Mouse (Mus musculus) limb, embryonic 11.5 days (tissue): ENCODE measurements around the gene Hrh3. TPM values are rescaled to one million over a fixed set of nuclear protein-coding genes. Genes with fewer than 3 reads are reported as not detected.

Experiments
- ATAC-seq: fragments of 200-750 bp; cut with Nextera tagmentation; 2 replicates; pipeline ENCODE4 v1.8.0; 2017; ENCODE audit warnings: low read depth; ENCODE audit not compliant: insufficient number of reproducible peaks, low FRiP score, low TSS enrichment
- DNase-seq: peaks from one replicate; pipeline ENCODE4 v3.0.0-alpha.2; 2015; ENCODE audit warnings: low spot score
- H3K27ac ChIP-seq: fragments of 300-500 bp; sonication (generic); replicated peaks from 2 replicates; pipeline ENCODE4 v1.5.1; 2014; ENCODE audit warnings: low read depth, mild to moderate bottlenecking, low read length
- H3K27me3 ChIP-seq: fragments of 300-500 bp; sonication (generic); 2 replicates; pipeline ENCODE4 v1.6.1; 2014; ENCODE audit warnings: mild to moderate bottlenecking, low read length, mixed read lengths; ENCODE audit not compliant: control insufficient read depth, insufficient read depth
- H3K36me3 ChIP-seq: fragments of 300-500 bp; sonication (generic); 2 replicates; pipeline ENCODE4 v1.6.1; 2014; ENCODE audit warnings: mild to moderate bottlenecking, low read length, moderate library complexity, mixed read lengths; ENCODE audit not compliant: control insufficient read depth, insufficient read depth
- H3K4me1 ChIP-seq: fragments of 300-500 bp; sonication (generic); 2 replicates; pipeline ENCODE4 v1.6.1; 2014; ENCODE audit warnings: low read length, mixed read lengths; ENCODE audit not compliant: control insufficient read depth, insufficient read depth
- H3K4me2 ChIP-seq: fragments of 300-500 bp; sonication (generic); 2 replicates; pipeline ENCODE4 v1.6.1; 2014; ENCODE audit warnings: low read depth, mild to moderate bottlenecking, moderate library complexity; ENCODE audit not compliant: severe bottlenecking
- H3K4me3 ChIP-seq: fragments of 300-500 bp; sonication (generic); 2 replicates; pipeline ENCODE4 v1.5.1; 2014; ENCODE audit warnings: low read depth, low read length
- H3K9ac ChIP-seq: fragments of 300-500 bp; sonication (generic); 2 replicates; pipeline ENCODE4 v1.6.1; 2014; ENCODE audit warnings: mild to moderate bottlenecking, low read length
- H3K9me3 ChIP-seq: fragments of 300-500 bp; sonication (generic); 2 replicates; pipeline ENCODE4 v1.6.1; 2016; ENCODE audit warnings: low read length; ENCODE audit not compliant: control insufficient read depth
- WGBS: fragments of 180-500 bp; shearing (Covaris S2); extraction: QIAGEN DNeasy Blood & Tissue Kit; methylation state at CpG from one replicate; pipeline ENCODE4 v1.1.7; 2014; 5-methylcytosine and 5-hydroxymethylcytosine counted together
- polyA plus RNA-seq: library from polyadenylated mRNA; unstranded; fragments of >200 nt; fragmentation: Nextera tagmentation; extraction: Ambion mirVana; gene quantifications from 2 replicates; pipeline ENCODE4 v1.2.1, GENCODE M21; 2014

Hrh3 gene
- polyA plus RNA-seq, 1 experiment from 2014 or later = 0.12 TPM

DNA sequence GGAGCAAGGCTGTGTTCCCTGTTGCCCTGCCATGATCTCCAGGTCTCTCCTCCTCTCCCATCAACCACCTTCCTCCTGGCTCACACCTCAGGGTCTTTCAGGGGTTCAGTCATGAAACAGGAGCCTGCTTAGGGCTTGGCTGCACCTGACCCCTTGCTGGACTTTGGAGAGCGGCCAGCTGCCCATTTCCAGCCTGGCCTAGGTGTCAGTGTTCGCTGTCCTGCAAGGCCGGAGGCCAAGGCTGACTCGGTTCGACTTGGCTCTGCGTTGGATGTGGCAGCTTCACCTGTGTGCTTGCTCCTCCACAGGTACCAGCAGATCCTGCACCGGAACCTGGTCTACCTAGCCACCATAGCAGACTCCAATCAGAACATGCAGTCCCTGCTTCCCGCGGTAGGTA is 51.3 kb downstream of the Hrh3 start:
- ATAC-seq (no peak), DNase-seq (no peak)
- Histone ChIP-seq H3K4me3 (no peak overlapping the region), H3K27me3 (no peaks in the 10 kb centered on the region), H3K4me2 (no peak overlapping the region), H3K9ac (no peak overlapping the region), H3K36me3 (peaks cover 17% of the 10 kb centered on the region; the same call in 1 of the 2 replicates), H3K9me3 (no peaks in the 10 kb centered on the region), H3K27ac (no peak overlapping the region), H3K4me1 (no peaks in the 10 kb centered on the region)
- 95% methylated on average over 9 of the region's 9 CpGs for WGBS

DNA sequence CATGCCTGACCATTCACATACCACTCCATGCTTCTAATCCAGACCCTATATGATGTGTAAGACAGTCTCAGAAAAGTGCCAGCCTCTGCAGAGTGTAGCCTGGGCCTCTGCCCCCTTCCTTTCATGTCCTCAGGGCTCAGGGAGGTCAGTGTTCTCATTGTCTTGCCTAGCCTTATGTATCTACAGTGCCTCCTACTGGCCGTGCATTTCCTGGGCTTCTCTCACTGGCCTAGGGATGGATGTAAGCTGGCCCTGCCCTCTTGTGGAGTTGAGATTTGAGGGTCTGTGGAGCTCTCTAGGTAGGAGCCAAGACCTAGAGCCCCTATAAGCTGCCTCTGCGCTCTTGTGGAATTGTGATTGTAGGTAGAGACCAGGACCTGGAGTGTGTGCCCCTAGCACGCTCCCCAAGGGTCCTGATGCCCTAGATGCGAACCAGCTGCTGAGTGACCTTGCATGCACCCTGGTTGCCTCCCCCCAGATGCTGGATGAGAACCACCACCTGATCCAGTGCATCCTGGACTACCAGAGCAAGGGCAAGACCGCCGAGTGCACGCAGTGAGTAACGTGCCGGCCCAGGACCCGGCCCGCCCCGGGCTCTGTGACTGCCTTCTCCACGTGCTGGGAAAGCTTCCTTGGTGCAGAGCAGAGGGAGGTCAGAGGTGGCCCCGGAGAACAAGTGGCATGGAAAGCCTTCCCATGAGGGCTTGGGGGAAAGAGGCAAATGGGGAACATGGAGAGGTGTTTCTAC is 52.1 kb downstream of the Hrh3 start:
- no peak overlapping the region for H3K9ac ChIP-seq
- peaks cover 10% of the 10 kb centered on the region; the same call in 1 of the 2 replicates for H3K36me3 ChIP-seq
- DNase-seq (no peak), ATAC-seq (no peak)
- no peak overlapping the region for H3K4me2 ChIP-seq
- no peak overlapping the region for H3K4me3 ChIP-seq
- no peaks in the 10 kb centered on the region for H3K9me3 ChIP-seq
- H3K4me1 ChIP-seq = no peaks in the 10 kb centered on the region
- no peaks in the 10 kb centered on the region for H3K27me3 ChIP-seq
- WGBS = 93% methylated on average over 14 of the region's 14 CpGs
- no peak overlapping the region for H3K27ac ChIP-seq

DNA sequence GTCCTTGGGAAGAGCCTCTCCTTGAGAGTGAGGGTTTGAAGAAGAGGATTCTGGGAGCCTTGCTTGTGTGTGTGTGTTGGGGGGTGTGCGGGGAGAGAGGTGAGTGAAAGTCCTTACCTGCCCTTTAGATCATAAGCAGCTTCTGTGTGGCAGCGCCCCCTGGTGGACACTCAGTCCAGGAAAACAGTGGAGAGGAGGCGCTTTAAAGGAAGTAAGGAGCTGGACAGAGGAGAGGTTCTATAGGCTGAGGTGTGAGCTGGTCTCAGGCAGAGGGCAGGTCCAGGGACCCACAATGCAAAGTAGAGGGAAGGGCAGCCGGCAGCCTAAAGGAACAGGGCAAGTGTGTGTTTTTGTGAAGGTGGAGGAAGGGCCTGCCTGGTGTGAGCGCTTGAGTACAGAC is 53.3 kb downstream of the Hrh3 start:
- DNase-seq (peak; percentile 90), ATAC-seq (no peak)

More for the DNA sequence above, 53.3 kb downstream of the Hrh3 start:
- Histone ChIP-seq H3K4me2 (no peak overlapping the region), H3K9ac (no peak overlapping the region), H3K4me3 (no peak overlapping the region), H3K36me3 (peaks cover 6% of the 10 kb centered on the region; the same call in 1 of the 2 replicates), H3K27me3 (no peaks in the 10 kb centered on the region), H3K4me1 (no peaks in the 10 kb centered on the region), H3K9me3 (no peaks in the 10 kb centered on the region), H3K27ac (no peak overlapping the region)
- WGBS = 26% methylated on average over 5 of the region's 5 CpGs

Other genes with a start within 250 kb of the Hrh3 start
- gene Taf4, start 127.8 kb downstream of the Hrh3 start, polyA plus RNA-seq = 4.7 and 5.8 TPM in 2 replicates
- gene Lsm14b, start 79.5 kb downstream of the Hrh3 start, polyA plus RNA-seq = 8.3 and 10.2 TPM in 2 replicates
- gene Psma7, start 62.1 kb downstream of the Hrh3 start, polyA plus RNA-seq = 776 and 792 TPM in 2 replicates
- gene Ss18l1, start 62.0 kb downstream of the Hrh3 start, polyA plus RNA-seq = 5.5 and 6.0 TPM in 2 replicates
- 28.2 and 29.4 TPM in 2 replicates for gene Mtg2, start 33.9 kb downstream of the Hrh3 start, polyA plus RNA-seq
- gene Osbpl2, start 14.8 kb upstream of the Hrh3 start, polyA plus RNA-seq = 29.8 and 30.5 TPM in 2 replicates
- 187 and 191 TPM in 2 replicates for gene Adrm1, start 67.0 kb upstream of the Hrh3 start, polyA plus RNA-seq
- gene Lama5, start 121.4 kb upstream of the Hrh3 start, polyA plus RNA-seq = 12.5 and 14.1 TPM in 2 replicates
- 641 and 643 TPM in 2 replicates for gene Rps21, start 152.9 kb upstream of the Hrh3 start, polyA plus RNA-seq
- gene Cables2, start 169.0 kb upstream of the Hrh3 start, polyA plus RNA-seq = 15.8 and 18.0 TPM in 2 replicates
- gene Rbbp8nl, start 185.4 kb upstream of the Hrh3 start, polyA plus RNA-seq = 0.40 and 0.75 TPM in 2 replicates
- gene Gata5, start 230.2 kb upstream of the Hrh3 start, polyA plus RNA-seq = 0.13 and 0.29 TPM in 2 replicates